Mouse (Mus musculus) kidney, adult 11 months (tissue): ENCODE data around the gene Tubgcp6.

Experiments used
- DNase-seq: peaks from one replicate; pipeline ENCODE4 v3.0.0; 2022

The Tubgcp6 gene

GRCm38 (mm10) chr15:89122649-89123366 lies at the start of gene Tubgcp6:
TSS of gene Tubgcp6 (minus strand) at chr15:89123112.
- peak; percentile 92 for DNase-seq

- no peak for DNase-seq
Observed at GRCm38 (mm10) chr15:89172276-89172935, 49.5 kb upstream of the Tubgcp6 start.

- DNase-seq, result no peak
Observed at GRCm38 (mm10) chr15:89171526-89172051, 48.7 kb upstream of the Tubgcp6 start.

GRCm38 (mm10) chr15:89170102-89170501 lies 47.2 kb upstream of the Tubgcp6 start:
- DNase-seq, result peak; percentile 86

GRCm38 (mm10) chr15:89169431-89169830 lies 46.5 kb upstream of the Tubgcp6 start:
- DNase-seq, result peak; percentile 97

GRCm38 (mm10) chr15:89168922-89169321 lies 46.0 kb upstream of the Tubgcp6 start:
- DNase-seq, result no peak

GRCm38 (mm10) chr15:89165478-89165877 lies 42.6 kb upstream of the Tubgcp6 start:
- DNase-seq, result no peak

GRCm38 (mm10) chr15:89161397-89161796 lies 38.5 kb upstream of the Tubgcp6 start:
- no peak for DNase-seq

- DNase-seq, result no peak
Observed at GRCm38 (mm10) chr15:89158516-89158915, 35.6 kb upstream of the Tubgcp6 start.

- DNase-seq, result peak; percentile 62
Observed at GRCm38 (mm10) chr15:89157954-89158353, 35.0 kb upstream of the Tubgcp6 start.

GRCm38 (mm10) chr15:89152312-89152711 lies 29.4 kb upstream of the Tubgcp6 start:
- no peak for DNase-seq

- DNase-seq, result no peak
Observed at GRCm38 (mm10) chr15:89150041-89150390, 27.1 kb upstream of the Tubgcp6 start.

- DNase-seq, result no peak
Observed at GRCm38 (mm10) chr15:89149271-89150040, 26.5 kb upstream of the Tubgcp6 start, which contains the start of gene Mapk11. TSS of gene Mapk11 (minus strand) at chr15:89149628.

- no peak for DNase-seq
Observed at GRCm38 (mm10) chr15:89148496-89149270, 25.8 kb upstream of the Tubgcp6 start.

GRCm38 (mm10) chr15:89147895-89148294 lies 25.0 kb upstream of the Tubgcp6 start:
- no peak for DNase-seq

GRCm38 (mm10) chr15:89147456-89147855 lies 24.5 kb upstream of the Tubgcp6 start:
- DNase-seq, result no peak

- no peak for DNase-seq
Observed at GRCm38 (mm10) chr15:89147024-89147423, 24.1 kb upstream of the Tubgcp6 start.

GRCm38 (mm10) chr15:89146537-89146936 lies 23.6 kb upstream of the Tubgcp6 start:
- no peak for DNase-seq

- no peak for DNase-seq
Observed at GRCm38 (mm10) chr15:89145813-89146350, 23.0 kb upstream of the Tubgcp6 start.

GRCm38 (mm10) chr15:89144965-89145364 lies 22.1 kb upstream of the Tubgcp6 start:
- DNase-seq, result no peak

- no peak for DNase-seq
Observed at GRCm38 (mm10) chr15:89143134-89143533, 20.2 kb upstream of the Tubgcp6 start.

GRCm38 (mm10) chr15:89141905-89142304 lies 19.0 kb upstream of the Tubgcp6 start:
- DNase-seq, result no peak
